Mouse (Mus musculus): ENCODE data around the gene Slc35f4. TPM values are rescaled to one million over a fixed set of nuclear protein-coding genes. Genes with fewer than 3 reads are reported as not detected.

Gene Slc35f4
- not detected for polyA plus RNA-seq (2014; fragmentation: Illumina TruSeq; extraction: RNeasy Lipid Tissue Mini Kit (QIAGEN cat#74804); ENCODE audit: low read depth, low replicate concordance)

GRCm38 (mm10) chr14:49525931-49526291, at the start of gene Slc35f4:
Gene Slc35f4 (minus strand): TSS chr14:49526046.

